Mouse (Mus musculus) neural tube, embryonic 15.5 days (tissue): ENCODE results near the gene Itga1. TPM values are rescaled to one million over a fixed set of nuclear protein-coding genes. Genes with fewer than 3 reads are reported as not detected.

Experiments
- ATAC-seq: fragments of 200-750 bp; cut with Nextera tagmentation; 2 replicates; pipeline ENCODE4 v1.8.0; 2017; ENCODE audit warnings: mild to moderate bottlenecking, moderate TSS enrichment, moderate library complexity; ENCODE audit not compliant: low FRiP score
- H3K27ac ChIP-seq: fragments of 300-500 bp; sonication (generic); replicated peaks from 2 replicates; pipeline ENCODE4 v1.5.1; 2015; ENCODE audit warnings: mild to moderate bottlenecking, inconsistent platforms
- H3K27me3 ChIP-seq: fragments of 300-500 bp; sonication (generic); replicated peaks from 2 replicates; pipeline ENCODE4 v1.6.1; 2015; ENCODE audit warnings: inconsistent platforms
- H3K36me3 ChIP-seq: fragments of 300-500 bp; sonication (generic); 2 replicates; pipeline ENCODE4 v1.6.1; 2015; ENCODE audit warnings: inconsistent platforms
- H3K4me1 ChIP-seq: fragments of 300-500 bp; sonication (generic); 2 replicates; pipeline ENCODE4 v1.6.1; 2015; ENCODE audit warnings: inconsistent platforms
- H3K4me2 ChIP-seq: fragments of 300-500 bp; sonication (generic); 2 replicates; pipeline ENCODE4 v1.6.1; 2015; ENCODE audit warnings: inconsistent platforms, mild to moderate bottlenecking, moderate library complexity
- H3K4me3 ChIP-seq: fragments of 300-500 bp; sonication (generic); replicated peaks from 2 replicates; pipeline ENCODE4 v1.5.1; 2015; ENCODE audit warnings: mild to moderate bottlenecking, inconsistent platforms
- H3K9ac ChIP-seq: fragments of 300-500 bp; sonication (generic); replicated peaks from 2 replicates; pipeline ENCODE4 v1.6.1; 2015; ENCODE audit warnings: mild to moderate bottlenecking, inconsistent platforms
- H3K9me3 ChIP-seq: fragments of 300-500 bp; sonication (generic); replicated peaks from 2 replicates; pipeline ENCODE4 v1.6.1; 2016; ENCODE audit warnings: inconsistent platforms
- WGBS: fragments of 180-500 bp; shearing (Covaris S2); methylation state at CpG from one replicate; pipeline ENCODE4 v1.1.7; 2015; ENCODE audit warnings: mixed read lengths; 5-methylcytosine and 5-hydroxymethylcytosine counted together
- polyA plus RNA-seq: library from polyadenylated mRNA; unstranded; fragments of >200 nt; fragmentation: Nextera tagmentation; extraction: Ambion mirVana; gene quantifications from 2 replicates; pipeline ENCODE4 v1.2.1, GENCODE M21; 2015

The Itga1 gene
- polyA plus RNA-seq, 1 experiment from 2014 or later = 7.0 TPM

DNA sequence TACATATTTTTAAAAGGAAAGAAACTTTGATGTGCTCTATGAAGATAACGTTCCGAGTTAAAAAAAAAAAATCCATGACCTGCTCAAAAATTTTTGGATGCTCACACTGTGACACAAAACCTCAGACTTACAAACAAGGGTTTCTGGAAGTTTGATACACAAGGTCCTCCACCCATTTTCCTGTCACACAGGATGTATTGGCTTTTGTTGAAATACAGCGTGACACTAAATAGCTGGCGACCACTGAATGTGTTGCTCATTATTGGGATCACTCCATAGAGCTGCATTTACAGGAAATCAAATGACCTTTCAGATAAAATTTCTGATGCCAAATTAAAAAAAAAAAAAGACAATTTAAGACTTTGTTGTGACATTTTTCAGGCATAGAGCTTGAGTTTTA, 23.4 kb upstream of the Itga1 start:
- Histone ChIP-seq H3K4me3 (no peak overlapping the region), H3K9ac (no peak overlapping the region), H3K4me2 (no peak overlapping the region), H3K36me3 (no peaks in the 10 kb centered on the region), H3K9me3 (no peaks in the 10 kb centered on the region), H3K27me3 (no peaks in the 10 kb centered on the region), H3K4me1 (no peaks in the 10 kb centered on the region), H3K27ac (no peak overlapping the region)
- no peak for ATAC-seq
- 92% methylated on average over 4 of the region's 4 CpGs for WGBS

DNA sequence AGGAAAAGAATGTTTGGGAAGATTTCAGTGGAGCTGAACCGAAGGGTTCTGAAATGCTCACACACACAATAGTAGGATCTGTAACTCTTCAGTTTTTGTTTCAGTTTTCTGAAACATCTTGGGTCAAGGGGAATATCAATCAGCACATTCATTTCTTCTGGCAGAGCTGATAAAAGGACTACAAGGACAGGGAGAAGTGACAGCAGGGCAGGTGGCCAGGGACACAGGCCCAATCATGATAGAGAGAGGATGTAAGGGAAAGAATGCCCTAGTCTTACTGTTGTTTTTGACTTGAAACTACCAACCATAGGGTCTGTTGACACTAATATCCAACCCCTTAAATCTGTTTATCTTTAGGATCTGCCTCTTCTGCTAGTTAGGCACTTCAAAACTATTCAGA, 22.8 kb upstream of the Itga1 start:
- WGBS = 72% methylated on average over 1 of the region's 1 CpGs
- Histone ChIP-seq H3K9me3 (no peaks in the 10 kb centered on the region), H3K36me3 (no peaks in the 10 kb centered on the region), H3K9ac (no peak overlapping the region), H3K4me2 (no peak overlapping the region), H3K27ac (no peak overlapping the region), H3K4me1 (no peaks in the 10 kb centered on the region), H3K27me3 (no peaks in the 10 kb centered on the region), H3K4me3 (no peak overlapping the region)
- no peak for ATAC-seq

DNA sequence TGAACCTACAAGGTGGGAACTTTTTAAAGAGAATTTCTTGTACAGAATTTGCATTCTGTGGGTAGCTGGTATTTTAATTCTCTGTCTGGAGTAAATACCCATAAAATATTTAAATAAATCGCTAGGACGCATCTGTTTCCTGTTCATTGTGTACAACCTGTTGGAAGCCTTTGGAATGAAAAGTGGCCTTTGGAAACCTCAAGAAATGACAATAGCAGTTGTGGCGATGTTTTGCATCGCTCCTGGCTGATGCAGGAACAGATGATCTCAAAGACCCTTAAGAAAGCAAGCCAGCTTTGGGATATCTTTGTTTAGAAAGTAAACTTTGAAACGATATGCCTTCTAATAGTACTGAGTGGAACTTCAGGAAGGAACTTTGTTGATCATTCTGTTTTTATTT, 17.0 kb upstream of the Itga1 start:
- ATAC-seq = no peak
- no peak overlapping the region for H3K4me3 ChIP-seq
- WGBS = 59% methylated on average over 5 of the region's 5 CpGs
- H3K9me3 ChIP-seq = no peaks in the 10 kb centered on the region
- no peaks in the 10 kb centered on the region for H3K4me1 ChIP-seq
- H3K4me2 ChIP-seq = no peak overlapping the region
- H3K36me3 ChIP-seq = no peaks in the 10 kb centered on the region
- no peak overlapping the region for H3K27ac ChIP-seq
- no peak overlapping the region for H3K9ac ChIP-seq
- H3K27me3 ChIP-seq = no peaks in the 10 kb centered on the region

DNA sequence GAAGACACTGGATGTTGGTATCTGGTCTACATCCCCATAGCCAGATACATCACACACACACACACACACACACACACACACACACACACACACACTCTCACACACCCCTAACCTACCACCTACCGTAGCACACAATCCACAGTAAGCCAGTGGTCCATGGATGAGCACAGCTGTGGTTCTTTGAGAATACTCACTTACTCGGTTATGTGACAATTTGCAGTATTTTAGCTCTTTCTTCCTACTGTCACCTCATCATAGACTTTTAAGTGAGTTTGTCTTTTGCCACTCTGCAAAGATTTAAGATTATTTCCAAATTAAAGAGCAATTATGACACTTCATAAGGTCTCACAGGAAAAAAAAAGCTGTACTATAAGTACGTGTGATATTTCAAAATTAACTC, 16.4 kb upstream of the Itga1 start:
- Histone ChIP-seq H3K36me3 (no peaks in the 10 kb centered on the region), H3K27ac (no peak overlapping the region), H3K4me3 (no peak overlapping the region), H3K9ac (no peak overlapping the region), H3K9me3 (no peaks in the 10 kb centered on the region), H3K4me1 (no peaks in the 10 kb centered on the region), H3K4me2 (no peak overlapping the region), H3K27me3 (no peaks in the 10 kb centered on the region)
- no peak for ATAC-seq
- WGBS = 83% methylated on average over 3 of the region's 3 CpGs

DNA sequence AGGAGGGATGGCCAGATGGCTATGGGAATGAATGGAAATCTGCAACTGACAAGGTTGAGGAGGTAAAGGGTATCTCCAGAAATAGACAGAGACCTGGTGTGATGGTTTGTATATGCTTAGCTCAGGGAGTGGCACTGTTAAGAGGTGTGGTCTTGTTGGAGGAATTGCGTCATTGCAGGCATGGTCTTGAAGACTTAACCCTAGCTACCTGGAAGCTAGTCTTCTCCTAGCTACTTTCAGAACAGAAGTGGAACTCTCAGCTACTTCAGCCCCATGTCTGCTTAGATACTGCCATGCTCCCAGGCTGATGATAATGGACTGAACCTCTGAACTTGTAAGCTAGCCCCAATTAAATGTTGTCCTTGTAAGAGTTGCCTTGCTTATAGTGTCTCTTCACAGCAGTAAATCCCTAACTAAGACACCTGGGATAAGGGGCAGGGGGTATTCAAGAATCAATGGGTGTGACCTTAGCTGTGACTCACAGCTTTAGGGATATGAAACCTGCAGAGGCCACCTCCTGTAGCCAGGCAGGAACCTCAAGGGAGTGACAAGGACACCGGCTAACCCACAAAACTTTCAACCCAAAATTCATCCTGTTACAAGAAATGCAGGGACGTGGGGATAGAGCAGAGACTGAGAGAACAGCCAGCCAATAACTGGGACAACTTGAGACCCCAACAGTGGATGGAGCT, 15.3 kb upstream of the Itga1 start:
- H3K4me2 ChIP-seq = no peak overlapping the region
- H3K36me3 ChIP-seq = no peaks in the 10 kb centered on the region
- WGBS = 89% methylated on average over 3 of the region's 3 CpGs
- H3K9ac ChIP-seq = no peak overlapping the region
- no peaks in the 10 kb centered on the region for H3K9me3 ChIP-seq
- H3K27ac ChIP-seq = no peak overlapping the region
- H3K4me3 ChIP-seq = no peak overlapping the region
- no peaks in the 10 kb centered on the region for H3K27me3 ChIP-seq
- H3K4me1 ChIP-seq = no peaks in the 10 kb centered on the region
- ATAC-seq = no peak

DNA sequence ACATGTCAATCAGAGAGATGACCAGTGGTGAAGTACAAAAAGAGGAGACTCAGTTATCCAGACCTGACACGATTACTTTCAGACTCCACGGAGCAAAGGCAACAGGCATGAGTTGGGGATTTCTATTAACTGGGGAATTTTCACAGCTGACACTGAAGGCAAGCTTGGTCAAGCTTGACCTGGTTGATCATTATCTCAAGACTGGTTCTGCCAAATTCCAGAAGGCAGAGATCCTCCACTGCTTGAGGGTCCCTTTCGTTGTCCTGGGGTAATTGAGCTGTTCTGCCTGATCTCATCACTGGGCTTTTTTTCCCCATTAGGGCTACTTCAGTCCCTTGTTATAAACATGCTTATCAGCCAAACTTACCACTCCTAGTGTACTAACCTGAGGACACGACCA, 7.9 kb upstream of the Itga1 start:
- no peak overlapping the region for H3K9ac ChIP-seq
- H3K27ac ChIP-seq = no peak overlapping the region
- H3K4me1 ChIP-seq = no peaks in the 10 kb centered on the region
- WGBS = 86% methylated on average over 4 of the region's 4 CpGs
- no peak for ATAC-seq
- no peaks in the 10 kb centered on the region for H3K36me3 ChIP-seq
- H3K9me3 ChIP-seq = no peaks in the 10 kb centered on the region
- H3K4me2 ChIP-seq = no peak overlapping the region
- H3K4me3 ChIP-seq = no peak overlapping the region
- H3K27me3 ChIP-seq = no peaks in the 10 kb centered on the region

DNA sequence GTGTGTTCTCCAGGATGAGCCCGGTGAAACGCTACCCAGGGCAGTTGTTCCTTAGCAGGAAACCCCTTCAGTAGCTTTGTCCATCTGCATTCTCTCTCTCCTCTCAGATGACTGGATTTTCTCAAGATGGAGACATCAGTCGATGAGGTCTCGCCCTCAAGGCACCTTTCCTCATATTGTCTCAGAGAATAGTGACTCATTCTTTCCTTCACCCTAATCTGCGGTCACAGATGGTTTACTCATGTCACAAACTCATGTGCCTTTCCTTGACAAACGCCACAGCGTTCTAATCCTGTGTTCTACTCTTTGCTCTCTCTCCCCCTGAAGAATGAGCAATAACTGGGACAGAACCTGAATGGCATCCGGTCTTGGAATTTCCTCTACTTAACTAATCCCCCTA, 5.7 kb upstream of the Itga1 start:
- no peak overlapping the region for H3K4me3 ChIP-seq
- ATAC-seq = no peak
- H3K27ac ChIP-seq = no peak overlapping the region
- peaks cover 3% of the 10 kb centered on the region for H3K27me3 ChIP-seq
- no peak overlapping the region for H3K9ac ChIP-seq
- no peaks in the 10 kb centered on the region for H3K36me3 ChIP-seq
- 90% methylated on average over 8 of the region's 8 CpGs for WGBS
- H3K4me2 ChIP-seq = no peak overlapping the region
- H3K4me1 ChIP-seq = no peaks in the 10 kb centered on the region
- no peaks in the 10 kb centered on the region for H3K9me3 ChIP-seq

DNA sequence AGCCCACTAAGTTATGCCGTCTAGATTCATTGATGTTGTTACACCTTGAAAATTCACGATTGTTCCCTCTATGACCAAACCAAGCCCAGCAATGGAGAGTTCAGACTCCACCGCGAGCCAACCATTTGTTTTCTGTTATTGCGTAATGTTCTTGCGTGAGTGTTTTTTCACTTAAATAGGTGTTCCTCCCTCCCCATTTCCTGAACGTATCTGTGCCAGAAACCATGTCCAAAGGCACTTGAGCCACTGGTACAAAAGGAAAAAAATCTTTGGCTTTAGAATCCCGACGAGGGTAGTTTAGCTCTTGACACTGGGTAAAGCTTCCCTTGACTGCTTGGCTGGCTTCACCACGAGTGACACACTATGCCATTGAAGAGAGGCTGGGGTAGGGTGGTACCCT, 4.4 kb upstream of the Itga1 start:
- no peak overlapping the region for H3K27ac ChIP-seq
- ATAC-seq = no peak
- no peak overlapping the region for H3K9ac ChIP-seq
- WGBS = 89% methylated on average over 10 of the region's 10 CpGs
- no peaks in the 10 kb centered on the region for H3K9me3 ChIP-seq
- peaks cover 10% of the 10 kb centered on the region for H3K4me1 ChIP-seq
- no peak overlapping the region for H3K4me2 ChIP-seq
- H3K4me3 ChIP-seq = no peak overlapping the region
- H3K27me3 ChIP-seq = peaks cover 7% of the 10 kb centered on the region
- H3K36me3 ChIP-seq = no peaks in the 10 kb centered on the region

DNA sequence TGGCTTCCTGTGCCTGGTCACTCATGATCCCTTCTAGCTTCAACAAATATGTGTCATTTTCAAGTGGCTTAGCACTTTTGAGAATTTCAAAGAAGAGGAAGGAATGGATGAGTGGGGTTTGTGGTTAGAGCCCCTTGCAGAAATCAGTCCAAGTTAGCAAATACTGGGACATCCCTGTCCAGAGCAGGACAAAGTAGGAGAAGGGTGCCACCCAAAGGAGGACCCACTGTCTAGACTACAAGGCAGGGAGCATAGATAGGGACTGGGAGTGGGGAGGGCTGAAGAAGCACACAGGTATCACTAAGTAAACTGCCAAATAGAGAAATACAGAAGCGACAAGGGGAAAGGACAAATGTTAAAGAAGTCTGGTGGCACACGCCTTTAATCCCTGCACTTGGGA, 990 bp upstream of the Itga1 start:
- Histone ChIP-seq H3K27me3 (peaks cover 25% of the 10 kb centered on the region), H3K9ac (no peak overlapping the region), H3K36me3 (no peaks in the 10 kb centered on the region), H3K9me3 (no peaks in the 10 kb centered on the region), H3K27ac (no peak overlapping the region), H3K4me3 (no peak overlapping the region), H3K4me2 (no peak overlapping the region), H3K4me1 (peaks cover 13% of the 10 kb centered on the region)
- ATAC-seq = no peak
- 92% methylated on average over 2 of the region's 2 CpGs for WGBS

DNA sequence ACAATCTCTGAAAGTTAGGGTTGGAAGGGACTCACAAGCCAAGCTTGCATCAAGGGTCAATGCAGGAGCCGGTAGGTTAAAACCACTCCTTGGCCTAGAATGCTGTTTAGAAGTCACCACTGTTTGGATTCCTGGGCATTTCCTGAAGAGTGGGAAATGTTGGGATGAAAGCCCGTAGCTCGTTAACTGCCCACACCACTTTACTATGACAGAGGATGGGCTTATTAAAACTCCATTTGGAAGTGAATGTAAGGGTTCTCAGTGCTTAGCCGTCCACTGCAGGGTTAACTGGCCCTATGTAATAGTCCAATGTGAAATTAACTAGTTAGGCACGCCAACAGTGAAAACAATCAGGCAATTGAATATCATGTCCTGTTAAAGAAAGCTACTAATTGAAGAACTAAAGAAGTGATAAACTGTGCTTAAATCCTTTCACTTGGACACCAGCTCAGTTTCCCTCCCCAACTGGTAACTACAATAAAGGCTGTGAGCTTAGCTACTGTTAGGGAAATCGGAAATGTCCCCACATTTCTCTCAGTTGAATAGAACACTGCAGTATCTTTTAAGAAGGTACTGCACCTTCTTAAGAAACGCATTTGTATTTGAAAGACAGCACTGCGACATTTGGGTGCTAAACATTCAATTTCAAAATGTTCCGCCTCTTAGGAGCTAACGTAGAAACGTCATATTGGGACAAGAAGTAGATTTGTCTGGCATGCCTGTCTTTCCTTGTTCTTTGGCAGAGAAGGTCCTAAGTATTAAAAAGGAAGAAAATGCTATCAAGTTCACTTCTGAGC, 1.2 kb downstream of the Itga1 start:
- WGBS = 23% methylated on average over 11 of the region's 11 CpGs
- peak overlapping the region; percentile 98 for H3K4me2 ChIP-seq
- no peak for ATAC-seq

DNA sequence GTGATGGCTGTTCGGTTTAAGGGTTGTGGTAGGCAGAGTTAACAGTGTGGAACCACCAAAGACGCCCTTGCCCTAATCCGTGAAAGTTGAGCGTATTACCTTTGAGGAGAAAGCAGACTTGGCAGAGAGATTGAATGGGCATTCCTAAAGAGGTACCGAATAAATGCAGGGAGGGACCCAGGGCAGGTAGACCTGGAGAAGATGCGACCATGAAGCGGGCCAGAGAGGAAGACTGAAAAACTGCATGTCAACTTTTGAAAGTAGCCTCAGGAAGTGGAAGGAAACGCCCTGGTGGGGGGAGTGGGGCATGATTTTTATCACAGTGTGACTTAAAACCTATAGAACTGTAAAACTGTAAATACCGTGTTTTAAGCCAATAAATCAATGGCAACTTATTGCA, 2.4 kb downstream of the Itga1 start:
- no peak for ATAC-seq
- Histone ChIP-seq H3K27me3 (peaks cover 25% of the 10 kb centered on the region), H3K9me3 (no peaks in the 10 kb centered on the region), H3K4me2 (no peak overlapping the region), H3K4me3 (no peak overlapping the region), H3K27ac (no peak overlapping the region), H3K36me3 (no peaks in the 10 kb centered on the region), H3K9ac (no peak overlapping the region), H3K4me1 (peaks cover 13% of the 10 kb centered on the region)
- WGBS = 86% methylated on average over 9 of the region's 9 CpGs

More for the DNA sequence above, 1.2 kb downstream of the Itga1 start:
- H3K27me3 ChIP-seq = peaks cover 25% of the 10 kb centered on the region
- H3K4me3 ChIP-seq = peak overlapping the region; percentile 53
- no peaks in the 10 kb centered on the region for H3K9me3 ChIP-seq
- peak overlapping the region; percentile 69; the same call in 1 of the 2 replicates for H3K27ac ChIP-seq
- H3K4me1 ChIP-seq = peaks cover 13% of the 10 kb centered on the region
- 0 out of 2 replicates have a peak overlapping the region, but pooled peaks have one; percentile 40 for H3K9ac ChIP-seq
- no peaks in the 10 kb centered on the region for H3K36me3 ChIP-seq

DNA sequence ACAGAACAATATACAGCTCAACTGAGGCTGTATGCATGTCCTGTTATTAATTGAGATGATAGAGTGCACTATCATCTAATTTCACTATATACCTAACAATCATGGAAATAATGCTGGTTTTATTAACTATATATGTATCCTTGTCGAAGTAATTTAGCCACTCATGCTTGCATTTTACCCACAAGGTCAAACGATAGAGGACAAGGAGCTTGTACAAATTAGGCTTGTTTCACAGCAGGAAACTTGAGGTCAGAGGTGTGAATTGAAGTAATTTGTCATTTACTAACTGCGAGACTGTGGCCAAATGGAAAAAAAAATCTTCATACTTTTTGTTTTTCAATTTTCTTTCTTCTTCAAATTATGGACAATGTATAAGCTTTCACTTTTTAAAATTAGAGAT, 3.5 kb downstream of the Itga1 start:
- 82% methylated on average over 3 of the region's 3 CpGs for WGBS
- ATAC-seq = no peak

More for the DNA sequence above, 3.5 kb downstream of the Itga1 start:
- no peak overlapping the region for H3K9ac ChIP-seq
- no peak overlapping the region for H3K4me3 ChIP-seq
- H3K27me3 ChIP-seq = peaks cover 25% of the 10 kb centered on the region
- H3K27ac ChIP-seq = no peak overlapping the region
- no peaks in the 10 kb centered on the region for H3K9me3 ChIP-seq
- peaks cover 13% of the 10 kb centered on the region for H3K4me1 ChIP-seq
- H3K36me3 ChIP-seq = no peaks in the 10 kb centered on the region
- H3K4me2 ChIP-seq = no peak overlapping the region
